Mouse (Mus musculus) hindbrain, embryonic 13.5 days (tissue): ENCODE data around the gene Cdca5. TPM values are rescaled to one million over a fixed set of nuclear protein-coding genes. Genes with fewer than 3 reads are reported as not detected.

Source experiments
- ATAC-seq: fragments of 200-750 bp; cut with Nextera tagmentation; 2 replicates; pipeline ENCODE4 v1.8.0; 2017; ENCODE audit warnings: moderate TSS enrichment; ENCODE audit not compliant: low FRiP score
- H3K27ac ChIP-seq: fragments of 300-500 bp; sonication (generic); 2 replicates; pipeline ENCODE4 v1.5.1; 2015; ENCODE audit warnings: inconsistent platforms, mild to moderate bottlenecking, moderate library complexity
- H3K27me3 ChIP-seq: fragments of 300-500 bp; sonication (generic); 2 replicates; pipeline ENCODE4 v1.6.1; 2015; ENCODE audit warnings: mild to moderate bottlenecking, inconsistent platforms
- H3K36me3 ChIP-seq: fragments of 300-500 bp; sonication (generic); 2 replicates; pipeline ENCODE4 v1.6.1; 2015; ENCODE audit warnings: mild to moderate bottlenecking, inconsistent platforms
- H3K4me1 ChIP-seq: fragments of 300-500 bp; sonication (generic); replicated peaks from 2 replicates; pipeline ENCODE4 v1.6.1; 2015; ENCODE audit warnings: inconsistent platforms
- H3K4me2 ChIP-seq: fragments of 300-500 bp; sonication (generic); 2 replicates; pipeline ENCODE4 v1.6.1; 2015; ENCODE audit warnings: inconsistent platforms, mild to moderate bottlenecking, moderate library complexity
- H3K4me3 ChIP-seq: fragments of 300-500 bp; sonication (generic); 2 replicates; pipeline ENCODE4 v1.5.1; 2015; ENCODE audit warnings: mild to moderate bottlenecking, inconsistent platforms
- H3K9ac ChIP-seq: fragments of 300-500 bp; sonication (generic); 2 replicates; pipeline ENCODE4 v1.6.1; 2015; ENCODE audit warnings: mild to moderate bottlenecking, inconsistent platforms
- H3K9me3 ChIP-seq: fragments of 300-500 bp; sonication (generic); 2 replicates; pipeline ENCODE4 v1.6.1; 2016; ENCODE audit warnings: inconsistent platforms
- WGBS: fragments of 180-500 bp; shearing (Covaris S2); methylation state at CpG from one replicate; pipeline ENCODE4 v1.1.7; 2015; 5-methylcytosine and 5-hydroxymethylcytosine counted together
- microRNA-seq: library from miRNA; unstranded; fragments of <30 nt; microRNA quantifications from one replicate; pipeline ENCODE4, GENCODE M21; 2016
- polyA plus RNA-seq: library from polyadenylated mRNA; unstranded; fragments of >200 nt; fragmentation: Nextera tagmentation; extraction: Ambion mirVana; gene quantifications from 2 replicates; pipeline ENCODE4 v1.2.1, GENCODE M21; 2015

The Cdca5 gene
- polyA plus RNA-seq, 1 experiment from 2014 or later = 9.2 TPM

GRCm38 (mm10) chr19:6136397-6136796 lies 51.6 kb downstream of the Cdca5 start:
- 85% methylated on average over 3 of the region's 3 CpGs for WGBS
- H3K36me3 ChIP-seq = peaks cover 50% of the 10 kb centered on the region

GRCm38 (mm10) chr19:6139701-6140100 lies 54.9 kb downstream of the Cdca5 start:
- peak overlapping the region; percentile 99 for H3K27ac ChIP-seq

More at GRCm38 (mm10) chr19:6136397-6136796, 51.6 kb downstream of the Cdca5 start:
- Histone ChIP-seq H3K9me3 (no peaks in the 10 kb centered on the region), H3K4me3 (no peak overlapping the region), H3K4me2 (no peak overlapping the region), H3K9ac (0 out of 2 replicates have a peak overlapping the region, but pooled peaks have one; percentile 35), H3K27ac (no peak overlapping the region), H3K4me1 (peaks cover 24% of the 10 kb centered on the region), H3K27me3 (no peaks in the 10 kb centered on the region)
- no peak for ATAC-seq

GRCm38 (mm10) chr19:6140374-6140677 lies 55.5 kb downstream of the Cdca5 start:
- Histone ChIP-seq H3K27me3 (no peaks in the 10 kb centered on the region), H3K36me3 (peaks cover 31% of the 10 kb centered on the region), H3K9ac (peak overlapping the region; percentile 90), H3K27ac (peak overlapping the region; percentile 99), H3K4me1 (peaks cover 24% of the 10 kb centered on the region), H3K4me3 (peak overlapping the region; percentile 61), H3K4me2 (peak overlapping the region; percentile 75), H3K9me3 (no peaks in the 10 kb centered on the region)
- WGBS = 7% methylated on average over 16 of the region's 16 CpGs
- no peak for ATAC-seq

More at GRCm38 (mm10) chr19:6139701-6140100, 54.9 kb downstream of the Cdca5 start:
- no peaks in the 10 kb centered on the region for H3K27me3 ChIP-seq
- H3K4me2 ChIP-seq = peak overlapping the region; percentile 75
- 98% methylated on average over 6 of the region's 6 CpGs for WGBS
- H3K36me3 ChIP-seq = peaks cover 36% of the 10 kb centered on the region
- H3K4me3 ChIP-seq = peak overlapping the region; percentile 61
- H3K9me3 ChIP-seq = no peaks in the 10 kb centered on the region
- H3K4me1 ChIP-seq = peaks cover 24% of the 10 kb centered on the region
- no peak for ATAC-seq
- H3K9ac ChIP-seq = peak overlapping the region; percentile 90

- peak; percentile 95 for ATAC-seq
- peak within 1 kb of the TSS; percentile 99 for H3K27ac ChIP-seq
- H3K27me3 ChIP-seq = no peaks in the 10 kb centered on the region
- peak within 1 kb of the TSS; percentile 61 for H3K4me3 ChIP-seq
- no peaks in the 10 kb centered on the region for H3K9me3 ChIP-seq
- peaks cover 25% of the 10 kb centered on the region for H3K36me3 ChIP-seq
- peaks cover 24% of the 10 kb centered on the region for H3K4me1 ChIP-seq
- peak within 1 kb of the TSS; percentile 75 for H3K4me2 ChIP-seq
- under 1% methylated on average over 65 of the region's 68 CpGs for WGBS
- peak within 1 kb of the TSS; percentile 90 for H3K9ac ChIP-seq
Observed at GRCm38 (mm10) chr19:6140678-6141393, 56.1 kb downstream of the Cdca5 start, which contains the start of gene Batf2. Gene Batf2, plus strand, starts transcription at chr19:6140983.

GRCm38 (mm10) chr19:6141394-6141749 lies 56.6 kb downstream of the Cdca5 start, which contains the start of gene Arl2:
Gene Arl2, minus strand, starts transcription at chr19:6141548.
- Histone ChIP-seq H3K36me3 (peaks cover 20% of the 10 kb centered on the region), H3K4me1 (peaks cover 24% of the 10 kb centered on the region), H3K27ac (peak within 1 kb of the TSS; percentile 99), H3K4me2 (peak within 1 kb of the TSS; percentile 75), H3K27me3 (no peaks in the 10 kb centered on the region), H3K4me3 (peak within 1 kb of the TSS; percentile 61), H3K9me3 (no peaks in the 10 kb centered on the region), H3K9ac (peak within 1 kb of the TSS; percentile 90)
- under 1% methylated on average over 15 of the region's 15 CpGs for WGBS
- peak; percentile 81 for ATAC-seq

Small RNA genes lying within 50 kb of the gene (microRNA-seq; reads per million reads assigned to microRNA genes)
- 1.4 reads per million for gene Mir6988

Other genes starting within 250 kb of the Cdca5 start
- gene Frmd8, start 209.7 kb upstream of the Cdca5 start, polyA plus RNA-seq = 17.5 and 19.3 TPM in 2 replicates
- 2.6 and 2.8 TPM in 2 replicates for gene Slc25a45, start 207.2 kb upstream of the Cdca5 start, polyA plus RNA-seq
- 15.2 and 15.9 TPM in 2 replicates for gene Tigd3, start 190.8 kb upstream of the Cdca5 start, polyA plus RNA-seq
- gene Dpf2, start 172.0 kb upstream of the Cdca5 start, polyA plus RNA-seq = 128 and 137 TPM in 2 replicates
- 11.5 and 12.4 TPM in 2 replicates for gene Cdc42ep2, start 160.2 kb upstream of the Cdca5 start, polyA plus RNA-seq
- gene Pola2, start 120.8 kb upstream of the Cdca5 start, polyA plus RNA-seq = 22.6 and 24.2 TPM in 2 replicates
- gene Slc22a20, start 98.8 kb upstream of the Cdca5 start, polyA plus RNA-seq = not detected in 2 replicates
- gene Capn1, start 69.1 kb upstream of the Cdca5 start, polyA plus RNA-seq = 3.3 and 4.7 TPM in 2 replicates
- 30.6 and 33.0 TPM in 2 replicates for gene Syvn1, start 38.4 kb upstream of the Cdca5 start, polyA plus RNA-seq
- gene Mrpl49, start 27.2 kb upstream of the Cdca5 start, polyA plus RNA-seq = 64.6 and 68.9 TPM in 2 replicates
- gene Fau, start 27.1 kb upstream of the Cdca5 start, polyA plus RNA-seq = 648 and 656 TPM in 2 replicates
- gene Znhit2, start 23.8 kb upstream of the Cdca5 start, polyA plus RNA-seq = 30.7 and 34.7 TPM in 2 replicates
- 50.4 and 51.6 TPM in 2 replicates for gene Tm7sf2, start 16.6 kb upstream of the Cdca5 start, polyA plus RNA-seq
- 81.8 and 85.5 TPM in 2 replicates for gene Vps51, start 7.8 kb upstream of the Cdca5 start, polyA plus RNA-seq
- not detected in 2 replicates for gene Tmem262, start 5.0 kb upstream of the Cdca5 start, polyA plus RNA-seq
- gene Gm28374, start 2.7 kb upstream of the Cdca5 start, polyA plus RNA-seq = 1.1 and 2.3 TPM in 2 replicates
- 79.2 and 82.5 TPM in 2 replicates for gene Zfpl1, start within 50 bp of the Cdca5 start, polyA plus RNA-seq
- not detected in 2 replicates for gene AC131692.1, start 9.4 kb downstream of the Cdca5 start, polyA plus RNA-seq
- gene Naaladl1, start 20.8 kb downstream of the Cdca5 start, polyA plus RNA-seq = 0.27 and 0.30 TPM in 2 replicates
- gene Sac3d1, start 33.7 kb downstream of the Cdca5 start, polyA plus RNA-seq = 43.0 and 43.6 TPM in 2 replicates
- 55.7 and 58.3 TPM in 2 replicates for gene Snx15, start 43.3 kb downstream of the Cdca5 start, polyA plus RNA-seq
- gene Batf2, start 56.0 kb downstream of the Cdca5 start, polyA plus RNA-seq = not detected in 2 replicates
- 128 and 133 TPM in 2 replicates for gene Arl2, start 56.6 kb downstream of the Cdca5 start, polyA plus RNA-seq
- not detected in 2 replicates for gene Majin, start 99.4 kb downstream of the Cdca5 start, polyA plus RNA-seq
- gene Gpha2, start 141.4 kb downstream of the Cdca5 start, polyA plus RNA-seq = 0.27 TPM in 1 of 2 replicates, not detected in the other
- gene Ppp2r5b, start 150.9 kb downstream of the Cdca5 start, polyA plus RNA-seq = 93.8 and 98.3 TPM in 2 replicates
- 11.6 and 11.7 TPM in 2 replicates for gene Atg2a, start 156.7 kb downstream of the Cdca5 start, polyA plus RNA-seq
- 86.8 and 96.4 TPM in 2 replicates for gene Ehd1, start 191.7 kb downstream of the Cdca5 start, polyA plus RNA-seq
- gene Cdc42bpg, start 221.5 kb downstream of the Cdca5 start, polyA plus RNA-seq = 0.42 and 0.48 TPM in 2 replicates
- 71.7 and 73.8 TPM in 2 replicates for gene Men1, start 250.0 kb downstream of the Cdca5 start, polyA plus RNA-seq